Mouse (Mus musculus) right cerebral cortex, postnatal 10 days (tissue): ENCODE data around the gene Apeh.

Source experiments
- DNase-seq, 2 experiments: peaks; one replicate each; pipeline ENCODE4 v3.0.0; 2021; ENCODE audit warnings: low spot score in 2 of 2

Apeh gene

DNA sequence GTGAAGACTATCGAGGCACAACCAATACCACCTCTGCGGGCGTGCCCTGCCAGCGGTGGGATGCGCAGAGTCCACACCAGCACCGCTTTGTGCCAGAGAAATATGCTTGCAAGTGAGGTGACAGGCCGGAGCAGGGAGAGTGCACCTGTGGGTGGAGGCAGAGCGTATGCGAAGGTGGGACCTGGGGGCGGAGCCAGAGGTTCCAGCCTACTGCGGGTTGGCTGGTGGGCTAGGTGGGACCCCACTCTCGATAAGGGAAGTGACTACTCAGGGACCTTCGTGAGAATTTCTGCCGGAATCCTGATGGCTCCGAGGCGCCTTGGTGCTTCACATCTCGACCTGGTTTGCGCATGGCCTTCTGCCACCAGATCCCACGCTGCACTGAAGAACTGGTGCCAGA, 11.9 kb downstream of the Apeh start:
- DNase-seq = no peak

DNA sequence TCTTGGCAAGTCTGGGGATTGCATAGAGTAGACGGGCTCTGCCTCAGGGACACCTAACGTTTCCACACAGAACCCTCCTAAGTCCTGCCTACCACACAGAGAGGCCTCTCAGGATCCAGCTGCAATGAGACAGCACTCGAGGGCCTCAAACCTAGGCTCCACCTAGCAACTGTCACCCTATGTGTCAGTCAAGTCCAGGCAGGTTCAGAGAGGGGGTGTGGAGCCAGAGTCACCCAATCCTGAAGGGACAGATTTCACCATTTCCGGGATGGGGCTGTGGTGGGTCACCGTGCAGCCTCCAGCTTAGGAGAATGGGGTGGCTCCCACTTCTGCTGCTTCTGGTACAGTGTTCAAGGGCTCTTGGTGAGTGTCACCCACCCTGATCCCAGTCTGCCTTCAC, 14.2 kb downstream of the Apeh start, which contains the start of gene Mst1:
Gene Mst1 (plus strand): TSS at position 269 of the 400 bp plus-strand sequence.
- no peak for DNase-seq

DNA sequence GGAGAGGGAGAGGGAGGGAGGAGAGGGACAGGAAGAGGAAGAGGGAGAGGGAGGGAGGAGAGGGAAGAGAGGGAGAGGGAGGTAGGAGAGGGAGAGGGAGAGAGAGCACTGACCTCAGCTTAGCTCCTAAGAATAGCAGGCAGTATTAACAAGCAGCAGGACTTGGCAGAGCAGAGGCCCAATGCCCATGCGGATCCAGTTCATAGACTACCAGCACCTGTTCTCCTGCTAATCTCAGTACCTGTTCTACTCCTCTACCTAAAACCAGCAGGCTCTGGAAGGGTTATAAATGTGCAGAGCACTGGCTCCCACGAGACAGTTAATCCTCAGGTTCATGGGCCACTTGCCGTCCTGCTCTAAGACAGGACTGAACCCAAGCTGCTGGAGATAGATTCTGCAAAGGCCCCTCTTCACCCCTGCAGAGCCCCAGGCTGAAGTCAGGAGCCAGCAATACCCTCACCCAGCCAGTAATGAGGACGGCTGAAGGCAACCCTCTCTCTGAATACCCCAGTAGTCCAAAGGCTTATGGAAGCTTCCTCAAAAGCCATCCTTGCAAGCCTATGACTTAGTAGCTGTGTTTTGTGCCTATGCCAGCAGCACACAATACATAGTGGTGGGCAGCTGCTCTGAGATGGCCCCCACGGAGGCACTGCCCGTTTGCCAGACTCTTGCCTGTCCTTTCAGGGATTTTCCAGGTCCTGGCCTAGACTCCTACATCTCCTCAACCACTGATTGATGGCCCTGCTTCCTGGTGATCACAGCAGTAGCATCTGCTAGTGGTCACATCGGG, 21.1 kb downstream of the Apeh start:
- DNase-seq = no peak

DNA sequence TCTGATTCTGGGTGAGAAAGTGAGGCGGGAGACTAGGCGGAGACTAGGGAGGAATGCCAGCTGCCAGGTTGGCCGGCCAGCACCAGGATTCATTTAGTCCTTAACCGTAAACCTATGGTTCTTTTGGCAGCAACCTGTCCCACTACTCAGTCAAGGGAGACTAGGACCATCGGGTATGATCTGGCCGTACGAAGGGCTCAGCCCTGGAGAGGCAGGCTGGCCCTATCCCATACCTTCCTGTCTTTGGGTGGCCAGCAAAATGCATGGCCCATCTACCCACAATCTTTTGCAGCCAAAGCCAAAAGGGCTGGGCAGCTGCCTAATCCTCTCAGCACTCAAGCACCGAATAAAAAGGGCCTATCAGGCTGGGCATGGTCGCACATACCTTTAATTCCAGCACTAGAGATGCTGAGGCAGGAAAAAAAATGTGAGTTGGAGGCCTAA, 21.9 kb downstream of the Apeh start:
- no peak for DNase-seq

DNA sequence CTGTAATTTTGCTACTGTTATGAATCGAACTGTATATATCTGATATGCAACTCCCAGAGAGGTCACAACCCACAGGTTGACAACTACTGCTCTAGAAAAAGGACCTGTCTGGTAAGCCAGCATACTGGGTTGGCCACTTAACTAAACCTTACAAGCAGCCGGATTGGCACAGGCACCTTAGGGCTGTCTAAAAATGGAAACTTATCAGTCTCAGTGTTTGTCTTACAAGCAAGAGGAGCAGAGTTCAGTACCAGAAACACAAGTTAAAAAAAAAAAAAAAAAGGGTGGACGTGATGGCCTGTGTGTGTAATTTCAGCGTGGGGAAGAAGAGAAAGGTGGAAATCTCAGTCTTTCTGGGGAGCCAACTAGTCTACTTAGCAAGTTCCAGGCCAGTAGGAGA, 22.6 kb downstream of the Apeh start:
- no peak for DNase-seq

DNA sequence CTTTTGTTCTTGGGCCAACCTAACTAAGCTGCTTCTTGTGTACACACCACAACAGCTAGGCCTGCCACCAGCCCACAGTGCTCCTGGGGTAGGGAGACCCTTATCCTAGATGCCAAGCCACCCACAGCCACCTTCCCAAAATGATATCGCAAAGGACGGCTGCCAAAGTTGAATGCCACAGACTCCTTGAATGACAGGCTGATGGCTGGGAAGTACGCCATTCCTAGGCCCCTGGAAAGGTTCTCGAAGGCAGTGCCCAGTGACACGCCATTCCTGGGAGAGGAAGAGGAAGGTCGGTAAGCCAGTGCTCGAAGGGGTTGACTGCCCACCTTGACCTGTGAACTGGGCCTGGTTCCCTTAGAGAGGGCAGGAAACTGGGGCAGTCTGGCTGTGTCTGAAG, 24.9 kb downstream of the Apeh start:
- no peak for DNase-seq

DNA sequence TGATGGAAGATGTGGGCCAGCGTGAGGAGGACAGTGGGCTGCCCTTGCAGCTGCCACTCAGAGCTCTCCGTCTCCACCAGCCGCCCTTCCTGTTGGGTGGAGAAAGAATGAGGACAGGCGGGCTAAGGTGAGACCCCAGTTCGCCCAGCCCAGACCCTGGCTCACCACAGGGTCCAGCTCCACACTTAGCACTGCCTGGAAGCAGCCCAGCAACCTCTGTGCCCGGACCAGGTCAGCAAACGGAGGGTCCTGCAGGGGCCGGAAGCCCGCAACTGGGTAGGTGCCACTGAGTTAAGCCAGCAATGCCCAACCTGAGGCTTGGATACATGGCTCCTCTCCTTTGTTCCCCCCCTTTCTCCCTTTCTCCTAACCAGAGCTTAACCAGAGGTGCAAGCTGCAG, 25.4 kb downstream of the Apeh start:
- no peak for DNase-seq

DNA sequence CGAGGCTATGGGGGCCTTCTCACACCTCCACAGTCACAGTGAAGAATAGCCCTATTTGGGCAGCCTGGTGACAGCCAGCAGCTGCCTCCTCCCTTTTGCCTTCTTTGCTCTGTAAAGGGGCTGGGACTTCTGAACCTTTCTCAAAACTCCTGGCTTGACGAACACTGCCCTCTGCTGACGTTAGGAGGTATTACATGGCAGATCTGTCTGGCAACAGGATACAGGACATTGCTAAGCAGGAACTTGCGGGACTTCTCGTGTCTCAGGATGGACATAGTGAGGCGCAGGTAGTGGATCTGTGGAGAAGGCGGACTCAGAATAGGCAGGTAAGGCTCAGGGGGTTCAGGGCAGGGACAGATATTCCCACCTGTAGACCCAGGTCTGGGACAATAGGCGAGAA, 26.5 kb downstream of the Apeh start:
- peak; percentile 79 to 88 for DNase-seq

DNA sequence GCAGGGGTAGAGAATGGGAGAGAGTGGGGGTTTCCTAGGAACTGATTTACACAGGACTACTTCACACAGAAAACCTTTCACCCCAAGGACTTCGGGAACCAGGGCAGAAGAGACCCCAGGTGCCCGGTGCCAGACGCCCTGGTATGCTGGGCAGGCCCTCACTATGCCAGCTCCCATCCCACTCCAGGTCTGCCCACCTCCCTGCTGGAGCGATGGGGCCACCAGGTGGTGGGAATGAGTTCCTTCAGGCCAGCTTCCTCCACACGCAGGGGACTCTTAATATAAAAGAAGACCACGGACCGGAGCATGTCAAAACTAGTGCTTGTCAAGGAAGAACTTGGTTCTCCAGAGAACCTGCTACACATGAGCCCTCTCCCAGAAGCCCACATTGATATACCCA, 27.2 kb downstream of the Apeh start:
- no peak for DNase-seq

DNA sequence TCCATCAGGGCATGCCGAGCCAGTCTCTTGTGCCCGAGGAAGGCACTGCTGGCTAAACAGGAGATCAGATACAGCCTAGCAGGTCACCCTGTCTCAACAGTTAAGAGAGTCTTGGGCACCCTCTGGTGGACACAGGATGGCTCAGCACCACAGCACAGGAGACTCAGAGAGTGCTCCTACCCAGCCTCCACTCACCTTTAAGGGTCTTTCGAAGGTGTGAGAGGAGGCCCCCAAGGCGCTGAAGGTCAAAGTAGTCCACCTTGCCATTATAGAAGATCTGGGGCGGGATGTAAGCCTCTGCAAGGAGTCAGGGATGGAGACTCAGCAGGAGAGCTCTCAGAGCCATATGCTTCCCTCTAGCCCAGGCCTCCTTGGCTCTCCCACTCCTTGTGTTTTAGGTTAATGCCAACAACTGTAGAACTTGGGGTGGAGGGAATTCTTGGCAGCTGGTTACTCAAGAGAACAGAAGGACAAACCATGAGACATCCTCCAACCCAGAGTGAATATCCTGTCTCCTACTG, 28.9 kb downstream of the Apeh start:
- DNase-seq = peak; percentile 75 to 78

DNA sequence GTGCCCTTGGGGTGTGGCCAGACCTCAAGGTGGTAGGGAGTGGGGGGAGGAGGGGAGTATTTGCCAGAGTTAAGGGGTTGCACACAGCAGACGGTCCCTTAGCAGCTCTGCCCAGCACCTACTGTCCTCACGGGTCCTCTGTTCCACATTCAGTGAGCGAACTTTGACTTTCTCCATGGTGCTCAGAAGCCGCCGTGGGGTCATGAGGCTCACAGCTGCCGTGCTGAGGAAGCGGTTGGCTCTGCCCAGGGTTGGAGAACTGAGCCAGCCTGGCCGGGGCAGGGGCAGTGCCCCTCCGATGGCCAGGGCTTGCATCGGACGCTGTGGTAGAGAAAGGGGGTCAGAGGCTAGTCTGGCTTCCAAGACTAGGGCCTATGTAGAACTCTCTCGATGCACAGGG, 31.0 kb downstream of the Apeh start:
- no peak for DNase-seq

DNA sequence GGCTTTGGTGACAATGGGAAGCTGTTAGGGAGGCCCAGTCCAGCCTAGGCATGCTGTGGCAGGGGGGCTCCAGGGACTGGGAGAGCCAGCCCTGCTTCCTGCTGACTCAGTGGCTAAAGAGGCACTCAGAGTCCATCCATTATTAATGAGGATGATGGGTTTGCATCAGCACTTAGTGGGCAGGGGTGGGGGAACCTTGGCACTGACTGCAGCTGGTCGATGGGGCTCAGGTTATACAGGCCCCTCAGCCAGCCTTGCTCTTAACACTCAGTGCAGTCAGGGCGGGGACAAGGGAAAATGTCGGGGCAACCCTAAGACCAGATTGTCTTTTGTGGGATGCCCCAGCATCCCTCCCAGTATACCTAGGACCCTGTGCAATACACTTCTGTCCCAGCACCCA, 32.3 kb downstream of the Apeh start:
- no peak for DNase-seq

DNA sequence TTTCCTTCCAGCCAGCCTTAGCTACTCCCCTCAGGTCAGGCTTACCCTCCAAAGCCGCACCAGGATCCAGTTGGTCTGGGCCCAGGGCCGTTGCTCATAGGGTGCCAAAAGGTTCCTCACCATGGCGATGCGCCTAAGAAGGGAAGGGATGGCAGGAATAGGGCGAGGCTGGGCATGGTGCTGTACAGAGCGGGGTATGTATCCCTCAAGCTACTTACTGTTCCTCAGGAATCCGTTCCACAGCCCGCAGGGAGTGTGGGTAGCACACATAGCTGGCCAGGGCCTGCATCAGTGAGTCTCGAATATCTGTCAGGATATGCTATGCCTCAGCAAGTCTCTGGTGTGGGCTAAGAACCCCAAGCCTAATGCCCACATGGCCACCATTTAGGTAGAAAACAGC, 36.1 kb downstream of the Apeh start:
- no peak for DNase-seq

DNA sequence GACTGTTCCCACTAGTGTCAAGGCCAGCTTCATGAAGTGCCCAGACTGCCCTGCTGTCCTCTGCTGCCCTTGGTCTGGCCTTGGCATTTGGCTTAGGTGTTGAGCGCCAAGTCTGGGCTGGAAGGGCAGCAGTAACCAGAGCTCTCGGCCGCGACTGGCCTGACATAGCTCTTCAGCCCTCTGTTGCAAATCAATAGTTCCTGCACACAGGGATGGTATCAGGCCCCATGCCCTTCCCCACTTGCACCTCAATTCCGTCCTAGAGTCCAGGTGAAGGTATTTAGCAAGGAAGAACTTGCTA, 37.2 kb downstream of the Apeh start:
- no peak for DNase-seq

DNA sequence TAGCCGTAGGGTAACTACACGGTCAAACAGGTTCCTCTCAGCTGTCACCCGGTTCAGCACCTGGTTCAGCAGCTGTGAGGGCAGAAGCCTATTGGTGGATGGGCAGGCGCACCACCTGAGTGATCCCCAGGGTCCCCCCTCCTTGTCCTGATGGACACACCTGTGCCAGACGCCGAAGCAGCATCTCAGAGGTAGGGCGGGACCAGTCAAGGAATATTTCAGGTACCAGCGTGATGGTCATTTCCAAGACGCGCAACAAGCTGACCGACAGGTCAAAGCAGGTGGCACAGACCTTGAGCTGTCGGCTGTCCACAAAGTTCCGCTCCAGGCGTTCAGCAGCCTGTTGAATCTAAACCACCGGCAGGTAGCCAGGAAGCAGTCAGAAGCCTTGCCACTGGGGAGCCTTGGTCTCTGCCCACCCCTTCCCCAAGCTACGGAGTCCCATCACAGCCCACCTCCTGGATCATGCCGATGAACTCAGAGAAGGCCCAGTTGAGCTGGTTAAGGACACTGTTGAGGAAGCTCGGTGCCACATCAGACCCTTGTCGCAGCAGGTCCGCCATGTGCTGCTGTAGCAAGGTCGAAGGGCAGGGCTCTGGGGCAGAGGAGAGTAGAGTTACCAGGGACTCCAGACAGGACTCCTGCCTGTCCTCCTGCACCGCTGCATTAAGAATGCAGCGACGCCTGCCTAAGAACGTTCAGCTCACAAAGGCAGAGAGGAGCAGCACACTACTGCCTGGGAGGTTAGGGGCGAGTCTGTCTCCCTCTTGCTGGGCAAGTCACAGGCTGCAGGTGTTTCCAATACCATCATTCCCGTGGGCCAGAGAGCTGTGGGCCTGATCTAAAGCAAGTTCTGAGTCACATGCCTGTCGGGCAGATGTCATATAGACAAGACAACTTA, 37.8 kb downstream of the Apeh start:
- peak in 1 of 2 experiments; percentile 36 for DNase-seq

DNA sequence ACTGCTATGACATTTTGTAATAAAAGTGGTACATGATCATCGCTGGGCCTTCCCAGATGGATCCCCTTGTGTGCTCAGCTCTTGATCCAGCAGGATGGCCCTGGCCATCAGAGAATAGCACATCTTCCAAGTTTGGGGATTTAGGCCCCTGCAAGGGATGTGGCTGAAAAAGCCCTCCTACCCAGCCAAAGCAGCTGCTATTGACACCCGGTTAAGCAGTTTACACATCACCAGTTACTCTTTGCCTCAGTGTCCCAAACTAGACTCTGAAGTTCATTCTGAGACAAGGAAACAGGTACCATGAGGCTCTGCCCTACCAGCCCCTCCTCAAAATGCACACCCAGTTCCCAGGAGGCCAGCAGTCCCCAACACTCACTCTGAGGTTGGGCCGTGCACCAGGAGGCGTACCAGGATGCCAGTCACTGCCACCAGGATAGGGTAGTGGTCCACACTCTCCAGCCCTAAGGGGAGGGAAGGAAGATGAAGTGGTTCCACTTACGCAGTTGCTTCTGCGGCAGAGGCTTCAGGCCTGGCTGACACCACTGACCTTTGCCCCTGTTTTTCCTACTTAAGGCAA, 38.7 kb downstream of the Apeh start:
- no peak for DNase-seq

DNA sequence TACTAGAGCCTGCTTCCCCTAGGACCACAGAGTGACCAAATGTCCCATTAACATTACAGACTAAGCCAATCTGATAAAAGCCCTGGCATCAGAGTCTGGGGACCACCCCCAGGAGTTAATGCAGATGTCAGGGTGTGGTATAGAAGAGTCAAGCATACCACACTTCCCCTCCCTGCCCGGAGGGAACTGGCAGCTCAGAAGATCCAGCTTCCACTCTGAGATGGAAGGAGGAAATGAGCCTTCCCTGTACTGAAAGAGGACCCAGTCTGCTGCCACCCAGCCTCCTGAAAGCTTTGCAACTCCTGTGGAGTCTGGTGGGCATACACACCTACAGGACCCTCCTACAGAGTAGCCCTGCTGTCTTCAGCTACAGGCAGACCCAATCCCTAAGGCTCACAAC, 39.3 kb downstream of the Apeh start:
- DNase-seq = no peak

DNA sequence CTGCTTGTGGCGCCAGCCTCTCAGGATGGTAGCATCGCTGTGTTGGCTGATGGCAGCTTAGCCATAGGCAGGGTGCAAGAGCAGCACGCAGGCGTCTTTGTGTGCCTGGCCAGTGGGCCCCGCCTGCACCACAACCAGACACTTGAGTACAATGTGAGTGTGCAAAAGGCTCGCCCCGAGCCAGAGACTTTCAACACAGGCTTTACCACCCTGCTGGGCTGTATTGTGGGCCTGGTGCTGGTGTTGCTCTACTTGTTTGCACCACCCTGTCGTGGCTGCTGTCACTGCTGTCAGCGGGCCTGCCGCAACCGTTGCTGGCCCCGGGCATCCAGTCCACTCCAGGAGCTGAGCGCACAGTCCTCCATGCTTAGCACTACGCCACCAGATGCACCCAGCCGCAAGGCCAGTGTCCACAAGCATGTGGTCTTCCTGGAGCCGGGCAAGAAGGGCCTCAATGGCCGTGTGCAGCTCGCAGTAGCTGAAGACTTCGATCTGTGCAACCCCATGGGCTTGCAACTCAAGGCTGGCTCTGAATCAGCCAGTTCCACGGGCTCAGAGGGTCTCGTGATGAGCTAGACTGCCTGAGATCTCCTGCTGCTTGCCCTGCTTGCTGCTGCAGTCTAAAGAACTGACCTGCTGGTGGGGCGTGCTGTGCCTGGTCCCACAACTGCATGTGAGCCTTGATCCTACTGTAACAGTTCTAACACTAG, 39.9 kb downstream of the Apeh start:
- DNase-seq = no peak

DNA sequence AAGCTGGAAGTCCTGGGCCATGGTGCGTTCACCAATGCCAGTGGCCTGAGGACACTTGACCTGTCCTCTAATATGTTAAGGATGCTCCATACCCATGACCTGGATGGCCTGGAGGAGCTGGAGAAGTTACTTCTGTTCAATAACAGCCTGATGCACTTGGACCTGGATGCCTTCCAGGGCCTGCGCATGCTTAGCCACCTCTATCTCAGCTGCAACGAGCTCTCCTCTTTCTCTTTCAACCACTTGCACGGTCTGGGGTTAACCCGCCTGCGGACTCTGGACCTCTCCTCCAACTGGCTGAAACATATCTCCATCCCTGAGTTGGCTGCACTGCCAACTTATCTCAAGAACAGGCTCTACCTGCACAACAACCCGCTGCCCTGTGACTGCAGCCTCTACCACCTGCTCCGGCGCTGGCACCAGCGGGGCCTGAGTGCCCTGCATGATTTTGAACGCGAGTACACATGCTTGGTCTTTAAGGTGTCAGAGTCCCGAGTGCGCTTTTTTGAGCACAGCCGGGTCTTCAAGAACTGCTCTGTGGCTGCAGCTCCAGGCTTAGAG, 40.7 kb downstream of the Apeh start:
- DNase-seq = no peak

DNA sequence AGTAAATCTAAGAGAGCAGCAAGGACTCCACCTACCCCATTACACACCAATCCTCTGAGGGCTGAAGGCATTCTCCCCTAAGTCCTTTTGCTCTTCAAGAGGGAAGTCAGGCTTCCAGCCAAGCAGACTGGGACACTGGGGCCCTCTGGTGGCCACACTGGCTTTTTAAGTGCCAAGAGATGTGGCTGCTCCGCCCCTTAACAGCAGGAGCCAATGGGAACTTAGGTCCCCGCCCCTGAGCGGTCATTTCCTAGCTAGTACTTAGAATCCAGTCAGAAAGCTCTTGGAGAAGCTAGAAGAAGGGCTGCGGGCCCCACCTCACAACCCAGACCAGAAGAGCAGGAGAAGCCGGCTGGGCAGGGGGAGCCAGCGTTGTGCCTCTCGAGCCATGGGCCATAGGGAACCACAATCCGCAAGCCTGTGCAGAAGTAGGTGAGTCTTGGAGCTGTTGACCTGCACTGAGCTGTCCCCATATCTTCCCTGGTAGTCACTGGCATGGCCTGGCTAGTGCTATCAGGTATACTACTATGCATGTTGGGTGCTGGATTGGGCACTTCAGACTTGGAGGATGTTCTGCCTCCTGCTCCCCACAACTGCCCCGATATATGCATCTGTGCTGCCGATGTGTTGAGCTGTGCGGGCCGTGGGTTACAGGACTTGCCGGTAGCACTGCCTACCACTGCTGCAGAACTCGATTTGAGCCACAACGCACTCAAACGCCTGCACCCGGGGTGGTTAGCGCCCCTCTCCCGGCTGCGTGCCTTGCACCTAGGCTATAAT, 41.3 kb downstream of the Apeh start, which contains the start of gene Amigo3:
Gene Amigo3 (plus strand): TSS at position 275 of the 780 bp plus-strand sequence.
- DNase-seq = peak; percentile 97

DNA sequence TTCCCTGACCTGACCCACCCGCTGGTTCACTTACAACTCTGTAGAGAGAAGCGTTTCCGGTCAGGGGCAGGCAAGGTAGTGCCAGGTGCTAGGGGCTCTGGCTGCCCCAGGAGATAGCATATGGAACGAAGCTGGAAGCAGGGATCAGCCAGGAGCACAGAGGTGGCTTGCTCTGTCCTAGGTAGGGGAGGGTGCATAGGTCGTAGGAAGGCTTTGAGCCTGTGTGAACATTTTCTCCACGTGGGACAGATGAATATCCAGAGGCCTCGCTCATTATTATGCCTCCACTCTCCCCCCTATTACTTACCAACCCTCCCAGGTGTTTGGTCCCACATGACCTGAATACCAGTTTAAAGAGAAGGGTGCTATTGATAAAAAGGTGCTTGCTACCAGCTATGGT, 42.0 kb downstream of the Apeh start:
- DNase-seq = no peak
